Mouse (Mus musculus) cerebellum, adult 9-10 months (tissue): ENCODE data around the gene Spata21.
"Not testable (repeated sequence)": the region's sequence is repeated elsewhere in the genome, so short reads cannot be mapped to it uniquely, and the experiment has no call there.

Experiments
- DNase-seq: peaks from one replicate; pipeline ENCODE4 v3.0.0; 2022

Spata21 gene

GRCm38 (mm10) chr4:141131531-141132061 is 43.5 kb downstream of the Spata21 start:
- no peak for DNase-seq

- DNase-seq, result no peak
Observed at GRCm38 (mm10) chr4:141132191-141132590, 44.1 kb downstream of the Spata21 start.

- no peak for DNase-seq
Observed at GRCm38 (mm10) chr4:141133227-141133626, 45.1 kb downstream of the Spata21 start.

GRCm38 (mm10) chr4:141134031-141134441 is 45.9 kb downstream of the Spata21 start:
- no peak for DNase-seq

- no peak for DNase-seq
Observed at GRCm38 (mm10) chr4:141134751-141135530, 46.8 kb downstream of the Spata21 start.

- DNase-seq, result no peak
Observed at GRCm38 (mm10) chr4:141136126-141136525, 48.0 kb downstream of the Spata21 start.

GRCm38 (mm10) chr4:141137740-141138139 is 49.6 kb downstream of the Spata21 start:
- not testable (repeated sequence) for DNase-seq

GRCm38 (mm10) chr4:141138425-141139115 is 50.4 kb downstream of the Spata21 start:
- no peak for DNase-seq

- peak; percentile 99 for DNase-seq
Observed at GRCm38 (mm10) chr4:141139116-141139970, 51.2 kb downstream of the Spata21 start, which contains the start of gene Szrd1. Szrd1 (minus strand) TSS chr4:141139775.

- peak; percentile 62 for DNase-seq
Observed at GRCm38 (mm10) chr4:141140354-141140753, 52.2 kb downstream of the Spata21 start.

- peak; percentile 55 for DNase-seq
Observed at GRCm38 (mm10) chr4:141140967-141141366, 52.8 kb downstream of the Spata21 start.

GRCm38 (mm10) chr4:141142285-141142811 is 54.2 kb downstream of the Spata21 start:
- peak; percentile 90 for DNase-seq

- DNase-seq, result not testable (repeated sequence)
Observed at GRCm38 (mm10) chr4:141145124-141145523, 57.0 kb downstream of the Spata21 start.

GRCm38 (mm10) chr4:141146491-141147033 is 58.4 kb downstream of the Spata21 start:
- DNase-seq, result no peak

GRCm38 (mm10) chr4:141147112-141148008 is 59.2 kb downstream of the Spata21 start, which contains the start of gene Fbxo42:
Fbxo42 (plus strand) TSS chr4:141147913.
- peak; percentile 94 for DNase-seq

GRCm38 (mm10) chr4:141148009-141148801 is 60.1 kb downstream of the Spata21 start:
- peak; percentile 48 for DNase-seq

GRCm38 (mm10) chr4:141149116-141149515 is 61.0 kb downstream of the Spata21 start:
- no peak for DNase-seq

GRCm38 (mm10) chr4:141157485-141157884 is 69.4 kb downstream of the Spata21 start:
- no peak for DNase-seq

- DNase-seq, result no peak
Observed at GRCm38 (mm10) chr4:141158609-141159008, 70.5 kb downstream of the Spata21 start.

- DNase-seq, result no peak
Observed at GRCm38 (mm10) chr4:141159093-141159492, 71.0 kb downstream of the Spata21 start.
